Mouse (Mus musculus) liver, embryonic 14.5 days (tissue): ENCODE data around the gene Flot1.

Source experiments
- CTCF ChIP-seq: IDR thresholded peaks from 2 replicates; pipeline ENCODE4 v1.5.1; 2016; ENCODE audit warnings: antibody characterized with exemption, low read depth, control low read depth
- EP300 ChIP-seq: IDR thresholded peaks from 2 replicates; pipeline ENCODE4 v1.6.1; 2016; ENCODE audit warnings: antibody characterized with exemption, low read depth

DNA sequence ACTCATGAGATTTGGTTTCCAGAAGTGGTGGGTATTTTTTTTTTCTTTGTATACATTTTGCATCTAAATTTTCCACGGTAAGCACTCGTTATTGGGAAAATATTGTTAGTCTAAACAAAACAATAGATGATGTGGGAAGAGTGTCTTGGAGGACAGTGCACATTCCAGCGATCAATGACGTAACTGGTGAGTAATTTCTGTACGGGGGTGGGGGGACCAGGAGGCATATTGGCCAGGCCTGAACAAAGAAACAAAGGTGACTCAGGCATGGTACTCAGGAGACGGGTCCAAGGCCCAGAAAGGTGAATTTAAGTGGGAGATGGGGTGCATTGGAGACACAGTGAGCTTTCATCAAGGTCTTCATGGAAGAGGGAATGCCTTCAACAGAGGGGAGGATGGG lies 27.4 kb upstream of the Flot1 start:
- no peak for TF ChIP-seq CTCF
- no peak for TF ChIP-seq EP300
